Comparison of ENCODE assay signal across 8 mouse cellular contexts in the genomic region with DNA sequence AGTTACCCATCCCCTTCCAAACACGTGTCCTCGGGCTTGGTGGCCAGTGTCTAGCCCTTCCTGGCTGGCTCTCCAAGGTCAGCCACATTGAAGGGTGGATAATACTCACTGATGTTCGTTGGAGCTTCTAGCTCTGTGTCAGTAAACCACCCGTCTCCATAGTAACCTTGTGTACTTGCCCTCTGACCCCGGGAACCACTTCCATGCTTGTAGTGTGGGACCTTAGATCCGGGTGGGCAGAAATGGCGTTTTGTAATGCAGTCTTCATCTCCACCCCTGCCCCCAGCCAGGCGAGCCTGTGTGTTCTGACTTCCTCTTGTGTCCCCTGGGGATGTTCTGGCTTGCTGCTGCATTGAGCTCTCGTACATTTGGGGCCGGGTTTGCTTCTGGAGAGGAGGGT. TPM values are rescaled to one million over a fixed set of nuclear protein-coding genes. Genes with fewer than 3 reads are reported as not detected.
DNase-seq lines count a peak whose midpoint lies in the region; ATAC-seq lines count a peak whose summit lies in the region.

No protein-coding gene starts in this region.

- H3K27me3 ChIP-seq in lung, embryonic 15.5 days: no peaks in the 10 kb centered on the region
- no peaks in the 10 kb centered on the region for H3K27me3 ChIP-seq in limb, embryonic 10.5 days (ENCODE audit: low read depth, poor library complexity, severe bottlenecking)

- intact Hi-C loops in left cerebral cortex, postnatal 14 days (cut with DNase I): no loop called here

- H3K36me3 ChIP-seq in lung, embryonic 15.5 days: no peaks in the 10 kb centered on the region
- H3K36me3 ChIP-seq in limb, embryonic 10.5 days: no peaks in the 10 kb centered on the region

- ATAC-seq in lung, embryonic 15.5 days (ENCODE audit: borderline replicate concordance, extremely low read depth, low FRiP score, low TSS enrichment): no peak
- no peak for ATAC-seq in erythroid progenitor cell, adult 5-6 weeks (replicated peaks; ENCODE audit: low FRiP score, poor library complexity, severe bottlenecking)

- no peak overlapping the region for H3K4me2 ChIP-seq in lung, embryonic 15.5 days

- peaks cover 70% of the 10 kb centered on the region for H3K4me1 ChIP-seq in lung, embryonic 15.5 days
- peaks cover 58% of the 10 kb centered on the region for H3K4me1 ChIP-seq in limb, embryonic 10.5 days

- WGBS in lung, embryonic 15.5 days: 18% methylated on average over 10 of the region's 10 CpGs
- 40% methylated on average over 10 of the region's 10 CpGs for WGBS in limb, embryonic 10.5 days

- no peak for DNase-seq in lung, postnatal 14 days
- DNase-seq in heart, adult 9 months (ENCODE audit: low spot score in 2 of 2): peak; percentile 58 to 71
- DNase-seq in limb, embryonic 10.5 days (ENCODE audit: low spot score): no peak
- DNase-seq in spleen, adult 12 weeks (ENCODE audit: low spot score): peak; percentile 37
- DNase-seq in left cerebral cortex, postnatal 14 days (ENCODE audit: low spot score in 2 of 2): no peak
- DNase-seq in cerebellum, postnatal 10 days: no peak

- no peak overlapping the region for H3K9ac ChIP-seq in lung, embryonic 15.5 days

- H3K4me3 ChIP-seq in lung, embryonic 15.5 days: no peak overlapping the region
- H3K4me3 ChIP-seq in limb, embryonic 10.5 days: no peak overlapping the region

- H3K9me3 ChIP-seq in lung, embryonic 15.5 days: no peaks in the 10 kb centered on the region
- H3K9me3 ChIP-seq in limb, embryonic 10.5 days (replicated peaks): no peaks in the 10 kb centered on the region

- peak overlapping the region; percentile 47; the same call in 1 of the 2 replicates for H3K27ac ChIP-seq in lung, embryonic 15.5 days
- 0 out of 2 replicates have a peak overlapping the region, but pooled peaks have one; percentile 32 for H3K27ac ChIP-seq in limb, embryonic 10.5 days

RNA-seq across cellular contexts. Expression of a gene that starts 28.8 kb away (rescaled TPM):
- 2.1 TPM in 2 replicates for polyA plus RNA-seq in lung, embryonic 15.5 days (2015; fragmentation: Nextera tagmentation; extraction: Ambion mirVana)
- 1.4 and 1.9 TPM in 2 replicates for polyA plus RNA-seq in limb, embryonic 10.5 days (2016; fragmentation: Nextera tagmentation; extraction: Ambion mirVana)
- total RNA-seq in left cerebral cortex, postnatal 14 days (2021): 1 to 10 TPM; 8.1 to 9.0 TPM
- total RNA-seq in erythroid progenitor cell, adult 5-6 weeks (2015; ENCODE audit: low replicate concordance): 2.9 TPM in 1 of 2 replicates, not detected in the other
- 0.39 TPM in 1 of 2 replicates, not detected in the other for total RNA-seq in erythroid progenitor cell, adult 5-6 weeks (2017; ENCODE audit: low replicate concordance)

Comparison
In these comparisons a context has a peak if more than half of its experiments do, and no peak if none do; other contexts are left out.
1. DNase-seq: peak in heart, adult 9 months (2 of 2) and spleen, adult 12 weeks (single experiment); none in lung, postnatal 14 days (single experiment), limb, embryonic 10.5 days (single experiment), left cerebral cortex, postnatal 14 days (0 of 2) and cerebellum, postnatal 10 days (0 of 2).